Mouse (Mus musculus) testis, adult 2 months (tissue): Measurements from ENCODE around the gene Fkrp.

Experiments
- CTCF ChIP-seq: fragments of 200-500 bp; IDR thresholded peaks from 2 replicates; pipeline ENCODE4 v1.5.1; 2012; ENCODE audit warnings: low read depth, mild to moderate bottlenecking, inconsistent platforms, low read length, moderate library complexity; ENCODE audit not compliant: control insufficient read depth, insufficient read depth, insufficient replicate concordance
- POLR2A ChIP-seq: fragments of 200-500 bp; IDR thresholded peaks from 2 replicates; pipeline ENCODE4 v1.6.1; 2012; ENCODE audit warnings: low read depth, mild to moderate bottlenecking, inconsistent platforms, low read length, moderate library complexity; ENCODE audit not compliant: control insufficient read depth

DNA sequence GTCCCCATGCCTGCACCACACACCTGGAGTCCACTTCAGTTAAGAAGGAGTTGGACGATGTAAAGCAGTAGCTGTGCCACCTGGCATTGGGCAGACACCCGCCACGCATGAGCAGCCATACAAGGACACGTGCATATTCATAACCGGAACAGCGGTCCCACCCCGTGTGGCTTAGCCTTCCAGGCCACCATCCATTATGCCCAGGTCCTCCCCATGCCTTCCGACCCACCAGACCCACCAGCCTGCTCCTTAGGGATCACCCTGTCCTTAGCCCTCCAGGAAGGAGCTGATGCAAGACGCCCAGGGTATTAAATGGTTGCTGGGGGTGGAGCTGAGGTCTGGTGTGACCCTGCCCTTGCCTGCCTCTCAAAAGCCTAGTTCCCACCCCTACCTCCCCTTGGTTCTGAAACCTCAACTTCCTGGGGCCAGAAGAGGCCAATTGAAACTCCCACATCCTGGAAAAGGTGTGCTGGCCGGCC, 32.0 kb downstream of the Fkrp start:
- TF ChIP-seq CTCF (no peak), POLR2A (no peak)
